Mouse (Mus musculus) lung, adult 2 months (tissue): ENCODE data around the gene Irf2. TPM values are rescaled to one million over a fixed set of nuclear protein-coding genes. Genes with fewer than 3 reads are reported as not detected.
"Not testable (repeated sequence)": the region's sequence is repeated elsewhere in the genome, so short reads cannot be mapped to it uniquely, and the experiment has no call there.

Experiments used
- DNase-seq: peaks from one replicate; pipeline ENCODE4 v3.0.0; 2022
- H3K4me1 ChIP-seq: fragments of 200-500 bp; 2 replicates; pipeline ENCODE4 v1.6.1; 2011; ENCODE audit warnings: low read length; ENCODE audit not compliant: control insufficient read depth, insufficient read depth
- H3K4me3 ChIP-seq: fragments of 200-500 bp; replicated peaks from 2 replicates; pipeline ENCODE3; 2011; ENCODE audit warnings: low read depth, mild to moderate bottlenecking, control low read depth, low read length; ENCODE audit errors: extremely low read depth
- CTCF ChIP-seq: fragments of 200-500 bp; IDR thresholded peaks from 2 replicates; pipeline ENCODE4 v1.5.1; 2011; ENCODE audit warnings: mild to moderate bottlenecking, low read length, control low read depth; ENCODE audit not compliant: insufficient read depth
- POLR2A ChIP-seq: fragments of 200-500 bp; IDR thresholded peaks from 2 replicates; pipeline ENCODE4 v1.6.1; 2011; ENCODE audit warnings: low read depth, mild to moderate bottlenecking, control low read depth, low read length, borderline replicate concordance; ENCODE audit errors: extremely low read depth
- WGBS: fragments of 180-500 bp; shearing (Covaris S2); methylation state at CpG from one replicate; pipeline ENCODE4 v1.1.7; 2018; 5-methylcytosine and 5-hydroxymethylcytosine counted together
- polyA plus RNA-seq: library from polyadenylated mRNA; depleted of rRNA; stranded (reverse); fragments of >200 nt; gene quantifications from 2 replicates; pipeline ENCODE4 v1.2.3, GENCODE M21; 2012

The Irf2 gene
- polyA plus RNA-seq, 1 experiment: 24.6 TPM

DNA sequence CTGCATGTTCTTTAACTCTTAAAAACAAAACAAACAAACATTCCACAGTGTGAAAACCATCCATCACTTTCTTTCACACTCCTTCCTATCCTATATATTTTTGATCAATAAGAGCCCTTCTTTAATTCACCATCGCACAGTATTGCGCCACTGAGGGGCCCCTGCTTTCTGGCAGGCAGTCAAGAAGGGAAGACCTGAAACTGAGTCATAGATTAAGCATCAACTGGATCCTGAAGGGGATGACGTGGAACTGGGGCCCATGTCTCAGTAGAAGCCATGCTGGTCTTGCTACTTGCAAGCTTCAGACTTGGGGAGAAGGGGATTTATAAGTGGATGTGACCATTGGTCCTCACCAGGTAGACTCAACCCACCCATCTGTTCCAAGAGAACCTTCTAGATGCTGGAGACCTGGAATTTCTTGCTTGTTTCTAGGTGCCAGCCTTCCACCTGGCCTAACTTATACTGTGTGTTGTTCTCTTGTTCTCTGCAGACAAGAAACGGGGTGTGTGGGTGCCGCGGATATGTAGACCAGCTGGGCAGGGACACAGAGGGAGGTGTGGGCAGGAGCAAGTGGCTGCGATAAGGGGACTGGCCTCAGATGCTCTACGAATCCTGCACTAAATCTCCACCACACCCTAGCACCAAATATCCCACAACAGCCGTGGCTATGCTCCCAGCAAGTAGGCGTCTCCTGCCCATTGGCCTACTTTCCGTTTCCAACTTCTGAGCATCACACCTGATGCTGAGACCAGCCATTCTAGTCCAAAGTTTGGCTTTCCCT, 18.3 kb upstream of the Irf2 start:
- no peak for TF ChIP-seq POLR2A
- TF ChIP-seq CTCF: no peak
- H3K4me1 ChIP-seq: no peaks in the 10 kb centered on the region
- WGBS: 89% methylated on average over 11 of the region's 11 CpGs

DNA sequence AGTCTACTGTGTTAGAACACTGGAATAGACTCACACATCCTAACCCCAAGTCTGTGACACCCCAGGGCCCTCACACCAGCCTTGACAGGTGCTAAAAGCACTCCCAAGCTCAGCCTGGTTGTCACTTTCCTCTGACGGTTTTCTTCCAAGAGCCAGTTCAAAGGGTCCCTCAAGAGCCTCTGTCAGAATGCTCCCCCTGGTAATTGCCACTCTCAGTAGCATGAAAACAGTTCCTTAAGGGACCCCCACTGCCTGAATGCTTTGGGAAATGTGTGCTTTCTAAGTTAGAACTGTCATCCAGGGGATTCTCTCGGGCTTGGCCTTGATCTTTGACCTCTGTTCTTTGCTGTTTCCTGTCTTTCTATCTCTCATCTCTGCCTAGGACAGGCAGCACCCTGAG, 17.0 kb upstream of the Irf2 start:
- DNase-seq: no peak
- Histone ChIP-seq H3K4me3 (no peak overlapping the region), H3K4me1 (no peaks in the 10 kb centered on the region)
- no peak for TF ChIP-seq CTCF
- TF ChIP-seq POLR2A: no peak
- 48% methylated on average over 2 of the region's 2 CpGs for WGBS

More for the DNA sequence above, 18.3 kb upstream of the Irf2 start:
- no peak overlapping the region for H3K4me3 ChIP-seq
- DNase-seq: no peak

DNA sequence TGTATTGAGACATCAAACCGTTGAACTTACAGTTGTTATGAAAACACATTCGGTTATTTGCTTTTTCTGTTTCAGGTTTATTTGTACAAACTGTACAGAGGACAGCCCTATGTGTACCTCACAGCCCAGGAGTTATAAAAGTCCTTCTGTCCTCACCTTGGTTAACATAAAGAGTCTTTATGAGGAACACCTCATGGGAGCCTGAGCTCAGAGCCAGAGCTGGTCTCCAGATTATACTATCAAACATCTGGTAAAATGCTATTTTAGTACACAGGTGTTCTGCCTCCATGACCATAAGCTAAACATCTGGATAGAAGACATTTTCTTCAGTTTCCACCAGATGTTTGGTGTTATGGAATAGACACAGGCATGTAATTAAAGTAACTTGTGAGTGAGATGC, 13.1 kb upstream of the Irf2 start:
- no peak for TF ChIP-seq CTCF
- no peak for TF ChIP-seq POLR2A
- DNase-seq: no peak
- WGBS: 93% methylated on average over 2 of the region's 2 CpGs
- Histone ChIP-seq H3K4me3 (no peak overlapping the region), H3K4me1 (no peaks in the 10 kb centered on the region)

DNA sequence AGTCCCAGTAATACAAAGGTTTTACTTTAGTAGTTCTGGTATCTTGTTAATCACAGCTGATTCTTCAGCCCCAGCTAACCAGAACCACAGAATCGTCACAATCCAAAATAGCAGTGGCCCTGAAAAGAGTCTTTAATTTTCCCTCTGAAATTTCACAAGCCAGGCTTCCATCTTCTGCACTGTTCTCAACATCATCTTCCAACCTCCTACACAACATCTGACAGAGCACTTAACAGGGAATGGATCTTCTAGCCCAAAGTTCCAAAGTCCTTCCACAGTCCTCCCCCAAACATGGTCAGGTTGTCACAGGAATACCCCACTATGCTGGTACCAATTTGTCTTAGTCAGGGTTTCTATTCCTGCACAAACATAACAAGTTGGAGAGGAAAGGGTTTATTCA, 9.9 kb upstream of the Irf2 start:
- 85% methylated on average over 1 of the region's 1 CpGs for WGBS
- not testable (repeated sequence) for H3K4me1 ChIP-seq, DNase-seq, H3K4me3 ChIP-seq

DNA sequence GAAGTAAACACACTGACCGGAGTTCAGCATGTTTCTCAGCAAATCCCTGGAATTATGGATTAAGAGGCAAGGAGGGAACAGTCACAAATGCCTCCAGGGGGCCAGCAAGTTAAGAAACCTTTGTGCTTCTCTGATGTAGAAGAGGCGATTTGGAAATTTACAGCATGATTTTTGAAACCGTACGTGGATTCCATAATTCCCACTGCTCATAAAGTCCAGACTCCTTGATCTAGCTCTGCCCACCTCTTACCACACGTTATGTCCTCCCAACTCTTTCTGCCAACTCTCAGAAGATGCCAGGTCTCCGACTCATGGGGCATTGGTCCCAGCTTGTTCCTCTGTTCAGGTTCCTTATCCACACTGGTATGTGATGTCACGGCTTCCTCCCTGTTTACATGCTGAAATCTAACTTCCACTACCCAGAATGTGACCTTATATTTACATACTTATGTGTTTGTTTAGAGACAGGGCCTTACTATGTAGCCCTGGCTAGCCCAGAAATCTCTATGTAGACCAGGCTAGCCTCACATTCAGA, 7.1 kb upstream of the Irf2 start:
- Histone ChIP-seq H3K4me1 (no peaks in the 10 kb centered on the region), H3K4me3 (no peak overlapping the region)
- no peak for TF ChIP-seq CTCF
- no peak for TF ChIP-seq POLR2A
- no peak for DNase-seq
- 71% methylated on average over 7 of the region's 7 CpGs for WGBS

DNA sequence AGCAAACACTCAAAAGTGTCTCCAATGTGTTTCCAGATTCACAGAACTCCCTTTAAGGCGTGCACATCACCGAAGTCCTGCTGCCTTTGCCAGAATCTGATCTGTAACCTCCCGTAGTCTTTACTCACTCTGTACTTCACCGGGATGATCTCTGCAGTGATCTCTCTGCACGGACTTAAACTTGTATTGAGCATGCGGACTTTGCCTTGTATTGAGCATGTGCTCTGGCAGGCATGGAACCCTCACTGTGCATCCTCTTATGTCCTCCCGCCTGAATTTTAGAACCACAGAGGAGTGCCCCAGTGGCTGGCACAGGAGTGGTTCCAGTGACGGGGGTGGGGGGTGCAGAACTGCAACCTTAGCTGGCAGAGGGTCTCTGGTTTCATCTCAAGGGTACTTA, 5.9 kb upstream of the Irf2 start:
- no peak overlapping the region for H3K4me3 ChIP-seq
- no peak for DNase-seq
- 79% methylated on average over 8 of the region's 8 CpGs for WGBS
- TF ChIP-seq POLR2A: no peak
- TF ChIP-seq CTCF: no peak
- H3K4me1 ChIP-seq: peaks cover 9% of the 10 kb centered on the region

DNA sequence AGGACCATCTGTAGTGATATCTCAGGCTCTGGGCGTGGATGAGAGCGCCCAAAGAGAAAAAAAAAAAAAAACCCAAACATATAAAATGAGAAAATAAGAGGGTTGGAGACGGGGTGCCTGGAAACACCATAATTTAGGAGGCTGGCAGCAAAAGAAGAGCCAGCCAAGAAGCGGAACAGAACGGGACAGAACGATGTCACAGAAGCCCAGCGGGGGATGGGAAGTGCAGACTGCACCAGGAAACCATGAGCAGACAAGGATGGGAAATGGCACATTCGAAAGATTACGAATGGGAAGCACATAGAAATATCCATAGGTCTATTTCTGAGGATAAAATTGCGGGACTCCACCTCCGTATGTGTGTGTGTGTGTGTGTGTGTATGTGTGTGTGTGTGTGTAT, 4.0 kb upstream of the Irf2 start:
- WGBS: 85% methylated on average over 11 of the region's 11 CpGs
- Histone ChIP-seq H3K4me3 (no peak overlapping the region), H3K4me1 (peaks cover 10% of the 10 kb centered on the region)
- TF ChIP-seq POLR2A (no peak), CTCF (no peak)
- DNase-seq: no peak

DNA sequence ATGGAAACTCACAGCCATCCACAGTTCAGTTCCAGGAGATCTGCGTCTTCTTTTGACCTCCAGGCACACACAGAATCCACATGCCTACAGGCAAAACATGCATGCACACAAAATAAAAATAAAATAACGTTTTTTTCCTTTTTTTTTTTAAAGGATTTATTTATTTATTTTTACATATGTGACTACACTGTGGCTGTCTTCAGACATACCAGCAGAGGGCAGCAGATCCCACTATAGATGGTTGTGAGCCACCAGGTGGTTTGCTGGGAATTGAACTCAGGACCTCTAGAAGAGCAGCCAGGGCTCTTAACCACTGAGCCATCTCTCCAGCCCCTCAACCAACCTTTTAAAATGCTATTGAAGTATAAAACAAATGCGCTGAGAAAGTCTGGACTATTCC, 3.3 kb upstream of the Irf2 start:
- peaks cover 10% of the 10 kb centered on the region for H3K4me1 ChIP-seq
- no peak for TF ChIP-seq CTCF
- TF ChIP-seq POLR2A: no peak
- H3K4me3 ChIP-seq: no peak overlapping the region
- WGBS: 80% methylated on average over 3 of the region's 3 CpGs
- DNase-seq: no peak

DNA sequence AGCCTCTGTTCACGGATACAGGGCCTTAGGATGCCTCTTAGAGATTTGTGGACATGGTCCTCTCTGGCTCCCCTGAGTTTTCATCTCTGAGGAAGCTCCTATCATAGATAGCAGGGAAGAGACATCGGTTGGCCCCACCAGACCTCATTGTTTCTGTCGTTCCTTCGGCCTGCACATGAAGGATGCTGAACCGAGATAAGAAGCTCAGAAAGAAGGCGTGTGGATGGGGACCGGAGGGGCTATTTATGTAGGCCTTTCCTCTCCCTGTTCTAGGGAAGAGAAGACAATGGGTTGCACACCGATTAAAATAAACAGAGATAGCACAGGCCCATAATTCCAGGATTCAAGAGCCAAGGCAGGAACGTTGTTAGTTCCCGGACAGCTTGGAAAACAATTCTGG, 2.1 kb upstream of the Irf2 start:
- Histone ChIP-seq H3K4me1 (peaks cover 10% of the 10 kb centered on the region), H3K4me3 (no peak overlapping the region)
- TF ChIP-seq POLR2A (no peak), CTCF (no peak)
- WGBS: 51% methylated on average over 10 of the region's 10 CpGs
- DNase-seq: peak; percentile 26

DNA sequence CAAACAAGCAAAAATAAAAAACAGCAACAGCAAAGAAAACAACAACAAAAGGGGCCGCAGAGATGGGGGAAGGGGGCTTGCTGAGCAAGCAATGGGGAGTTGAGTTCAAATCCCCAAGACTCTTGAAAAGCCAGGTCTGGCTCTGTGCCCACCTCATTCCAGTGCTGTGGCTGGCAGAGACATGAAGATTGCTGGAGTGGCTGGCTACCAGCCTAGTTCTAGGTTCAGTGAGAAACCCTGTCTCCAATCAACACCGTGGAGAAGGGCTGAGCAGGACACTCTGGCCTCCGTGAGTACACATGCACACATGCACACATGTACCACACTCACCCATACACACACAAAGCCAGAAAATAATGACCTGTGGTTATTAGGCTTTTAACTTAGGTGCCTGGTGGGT, 1.6 kb upstream of the Irf2 start:
- H3K4me1 ChIP-seq: peaks cover 13% of the 10 kb centered on the region
- 36% methylated on average over 3 of the region's 3 CpGs for WGBS
- H3K4me3 ChIP-seq: peak overlapping the region; percentile 31
- TF ChIP-seq CTCF: no peak
- no peak for TF ChIP-seq POLR2A
- DNase-seq: peak; percentile 48

DNA sequence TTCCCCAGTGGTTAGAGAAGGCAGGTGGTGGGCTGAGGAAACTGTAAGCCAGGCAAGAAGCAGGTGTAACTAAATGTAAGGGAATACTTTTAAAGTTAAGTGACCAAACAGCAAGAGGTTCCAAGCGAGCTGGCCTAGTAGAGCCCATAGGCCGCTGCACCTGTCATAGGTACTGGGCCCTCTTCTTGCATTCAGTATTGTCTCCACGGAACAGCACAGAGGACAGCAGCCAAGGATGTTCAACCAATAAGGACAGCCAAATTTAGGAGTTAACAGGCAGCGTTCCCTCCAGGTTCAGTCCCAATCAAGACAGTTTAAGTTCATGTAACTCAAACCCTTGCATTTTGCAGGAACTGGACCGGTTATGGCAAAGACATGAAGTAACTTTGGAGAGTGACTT, 931 bp upstream of the Irf2 start:
- Histone ChIP-seq H3K4me3 (peak overlapping the region; percentile 82), H3K4me1 (peaks cover 13% of the 10 kb centered on the region)
- DNase-seq: peak; percentile 28
- TF ChIP-seq CTCF (no peak), POLR2A (no peak)
- 13% methylated on average over 5 of the region's 5 CpGs for WGBS
